Mouse (Mus musculus): ENCODE measurements around the gene Cdhr1.
A peak's percentile ranks its signal among the peaks of the same experiment; 100 is the strongest.
"Not testable (repeated sequence)": the region's sequence is repeated elsewhere in the genome, so short reads cannot be mapped to it uniquely, and the experiment has no call there.

Gene Cdhr1

GRCm38 (mm10) chr14:37097956-37098530, at the start of gene Cdhr1:
Cdhr1 (minus strand) TSS chr14:37098347.
- peak; percentile 22 to 25 for DNase-seq

DNA sequence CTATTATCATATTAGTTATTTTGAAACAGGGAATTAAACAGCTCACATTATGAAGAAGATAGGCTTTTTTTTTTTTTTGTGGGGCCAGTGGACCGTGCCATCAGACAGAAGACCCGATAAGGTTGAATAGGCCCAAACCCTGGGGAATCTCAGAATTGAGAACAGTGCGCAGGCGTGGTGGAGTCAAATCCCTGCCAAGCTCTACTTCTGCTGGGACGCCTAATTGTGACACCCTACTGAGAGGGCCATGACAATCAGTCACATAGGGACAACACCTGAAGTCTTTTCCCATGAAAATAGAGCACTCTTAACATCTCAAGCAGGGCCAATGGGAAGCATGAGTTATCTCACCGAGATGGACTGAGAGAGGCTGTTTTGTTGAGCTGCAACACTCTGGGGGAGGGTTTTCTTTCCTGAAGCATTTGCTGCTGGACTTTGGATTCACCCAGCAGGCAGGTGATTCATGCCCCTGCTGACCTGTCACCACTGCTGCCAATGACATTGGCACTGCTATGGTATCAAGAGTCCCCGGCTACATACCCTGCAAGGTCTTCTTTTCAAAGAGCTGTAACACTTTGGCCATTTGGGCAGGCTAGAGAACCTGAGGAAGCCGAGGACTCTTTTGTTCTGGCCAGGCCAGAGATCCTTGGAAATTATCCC, 41.0 kb upstream of the Cdhr1 start:
- DNase-seq, result no peak

DNA sequence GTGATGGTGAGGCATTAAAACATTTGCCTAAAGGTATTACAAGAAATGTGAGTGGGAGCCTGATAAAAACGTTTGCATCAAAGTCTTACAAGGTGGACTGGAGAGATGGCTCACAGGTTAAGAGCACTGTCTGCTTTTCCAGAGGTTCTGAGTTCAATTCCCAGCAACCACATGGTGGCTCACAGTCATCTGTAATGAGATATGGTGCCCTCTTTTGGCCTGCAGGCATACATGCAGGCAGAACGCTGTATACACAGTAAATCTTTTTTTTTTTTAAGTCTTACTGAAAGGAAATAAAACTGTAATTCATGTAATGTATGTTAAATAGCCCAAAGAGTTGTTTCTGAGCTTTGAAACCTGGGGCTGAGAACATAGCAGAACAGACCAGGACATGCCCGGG, 39.4 kb upstream of the Cdhr1 start:
- DNase-seq, result not testable (repeated sequence)

DNA sequence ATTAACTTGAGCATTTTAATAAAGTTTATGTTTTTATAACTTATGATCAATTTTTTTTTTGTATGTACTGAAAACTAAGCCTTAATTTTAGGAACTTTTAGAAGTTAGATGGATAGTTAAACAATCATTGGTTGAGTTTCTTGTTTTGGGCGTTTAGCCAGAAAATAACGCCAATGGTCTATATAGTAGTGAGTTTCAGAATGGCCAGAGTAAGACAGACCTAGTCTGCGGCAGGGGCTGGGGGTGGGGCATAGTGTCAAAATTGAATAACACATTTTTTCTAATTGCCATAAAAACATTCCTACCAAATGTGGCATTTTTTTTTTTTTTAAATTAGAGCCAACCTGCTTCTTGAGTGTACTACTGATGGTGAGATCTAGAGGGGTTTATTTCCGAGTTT, 38.0 kb upstream of the Cdhr1 start:
- DNase-seq, result peak; percentile 19 to 20

DNA sequence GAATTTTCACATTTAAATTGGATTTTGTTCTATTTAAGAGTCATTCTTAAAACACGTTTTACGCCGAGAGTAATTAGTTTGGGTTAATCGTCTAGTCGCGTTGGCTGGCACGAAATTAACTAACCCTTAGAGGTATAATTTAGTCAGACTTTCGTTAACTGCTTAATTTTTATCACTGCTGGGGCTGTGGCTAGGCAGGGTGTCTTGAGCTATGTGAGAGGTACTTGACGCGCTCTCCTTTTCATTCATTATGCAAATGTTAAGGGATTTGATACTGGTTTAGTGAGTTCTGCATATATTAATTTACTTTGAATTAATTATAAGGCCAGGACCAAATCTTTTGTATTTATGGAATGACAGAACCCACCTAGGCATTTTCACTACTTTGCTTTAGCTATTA, 37.5 kb upstream of the Cdhr1 start:
- no peak for DNase-seq

- DNase-seq, result peak; percentile 97 to 98
These were observed 37.0 kb upstream of the Cdhr1 start, which contains the start of gene Ghitm for GRCm38 (mm10) chr14:37135127-37135593. Ghitm (minus strand) TSS chr14:37135272.

- DNase-seq, result no peak
These were observed 36.4 kb upstream of the Cdhr1 start for GRCm38 (mm10) chr14:37134304-37135126.

- peak; percentile 56 to 69 for DNase-seq
These were observed 29.5 kb upstream of the Cdhr1 start for GRCm38 (mm10) chr14:37127652-37128051.

GRCm38 (mm10) chr14:37119233-37119632, 21.1 kb upstream of the Cdhr1 start:
- no peak for DNase-seq

DNA sequence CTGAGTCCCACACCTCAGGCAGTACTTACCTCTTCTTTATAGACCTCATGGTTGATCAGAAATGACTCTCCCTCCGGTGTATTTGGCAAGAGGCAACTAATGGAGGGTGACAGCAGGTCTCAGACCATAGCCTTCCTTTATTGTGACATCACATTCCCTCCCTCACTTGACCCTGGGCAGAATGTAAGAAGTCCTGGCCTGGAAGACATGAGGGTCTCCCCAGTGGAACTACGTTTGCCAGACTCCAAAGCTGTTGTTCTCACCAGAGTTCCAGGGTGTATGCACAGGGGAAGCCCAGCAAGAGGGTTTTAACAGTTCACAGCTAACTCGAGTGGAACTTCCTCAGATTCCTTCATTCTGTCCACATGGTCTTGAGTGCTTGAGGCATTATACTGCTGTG, 15.8 kb upstream of the Cdhr1 start, which contains the start of gene 2610528A11Rik:
TSS of gene 2610528A11Rik (minus strand) at position 101 of the 400 bp plus-strand sequence.
- no peak for DNase-seq

GRCm38 (mm10) chr14:37112931-37113330, 14.8 kb upstream of the Cdhr1 start:
- peak in 1 of 2 experiments; percentile 17 for DNase-seq

DNA sequence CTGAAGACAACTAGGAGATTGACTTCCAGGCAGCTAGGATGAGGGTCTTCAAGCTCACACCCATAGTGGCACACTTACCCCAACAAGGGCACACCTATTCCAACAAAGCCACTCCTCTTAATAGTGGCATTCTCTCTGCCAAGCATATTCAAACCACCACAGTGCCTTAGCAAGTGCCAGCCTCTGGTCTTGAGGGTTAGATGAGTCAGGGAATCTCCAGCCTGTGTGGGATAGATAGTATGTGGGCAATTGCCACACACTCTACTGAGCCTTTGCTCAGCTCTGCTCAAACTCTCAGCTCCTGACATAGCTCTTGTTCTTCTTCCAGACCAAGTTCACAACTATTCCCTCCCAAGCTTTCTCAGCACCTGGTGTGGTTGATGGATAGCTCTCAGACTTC, 13.2 kb upstream of the Cdhr1 start:
- no peak for DNase-seq

DNA sequence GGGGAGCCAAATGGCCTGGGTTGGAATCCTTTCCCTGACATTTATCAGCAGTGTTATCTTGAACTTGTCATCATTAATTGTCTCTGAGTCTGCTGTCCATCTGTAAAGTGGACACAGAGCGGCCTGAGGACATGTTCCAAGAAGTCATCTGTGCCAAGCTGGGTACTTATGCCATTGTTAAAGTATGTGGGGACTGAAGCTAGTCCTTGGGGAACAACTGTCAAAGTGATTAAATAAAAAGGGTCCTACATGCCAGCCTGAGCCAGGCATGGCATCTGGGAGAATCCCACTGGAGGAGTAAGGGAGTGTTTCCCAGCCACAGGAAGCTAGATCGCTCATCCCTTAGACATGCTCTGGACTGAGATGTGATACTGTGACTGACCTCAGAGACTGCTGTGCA, 12.3 kb upstream of the Cdhr1 start:
- DNase-seq, result no peak

DNA sequence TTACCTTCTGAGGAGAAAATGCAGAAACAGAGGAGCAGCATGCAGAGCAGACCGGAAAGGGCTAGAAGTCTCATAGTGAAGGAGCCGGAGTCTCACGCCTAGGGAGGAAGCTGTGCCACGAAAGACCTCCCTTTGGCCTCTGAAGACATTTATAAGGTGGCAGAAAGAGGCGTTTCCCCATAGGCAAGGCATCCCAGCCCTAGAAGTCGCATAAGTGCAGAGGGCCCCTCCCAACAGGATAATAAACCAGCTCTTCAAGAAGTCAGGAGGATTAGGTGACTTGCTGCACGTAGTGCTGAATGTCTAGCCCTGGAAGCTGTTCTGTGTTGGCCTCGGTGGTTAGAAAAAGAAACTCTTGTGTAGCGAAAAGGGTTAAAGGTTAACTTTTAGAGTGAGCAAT, 11.8 kb upstream of the Cdhr1 start:
- DNase-seq, result no peak

DNA sequence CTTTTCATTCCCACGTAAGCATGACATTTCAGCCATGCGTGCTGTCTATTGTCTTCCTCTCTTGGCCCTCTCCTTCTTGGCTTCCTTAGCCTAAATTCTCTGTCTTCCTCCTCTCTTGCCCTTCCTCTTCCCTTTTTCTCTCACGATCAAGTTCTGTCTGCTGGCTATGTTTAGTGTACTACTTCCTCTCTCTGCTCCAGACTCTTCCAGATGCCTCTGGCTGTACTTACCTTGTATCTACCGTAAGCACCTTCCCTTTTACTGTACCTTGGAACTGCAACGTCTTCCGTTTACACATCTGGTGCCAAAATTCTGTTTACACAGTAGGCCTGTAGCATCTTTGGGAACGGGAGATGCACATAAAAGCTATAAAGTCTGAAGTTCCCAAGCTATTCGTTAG, 11.3 kb upstream of the Cdhr1 start:
- DNase-seq, result no peak

GRCm38 (mm10) chr14:37105846-37106245, 7.7 kb upstream of the Cdhr1 start:
- DNase-seq, result no peak

GRCm38 (mm10) chr14:37104747-37105146, 6.6 kb upstream of the Cdhr1 start:
- DNase-seq, result peak in 1 of 2 experiments; percentile 26

DNA sequence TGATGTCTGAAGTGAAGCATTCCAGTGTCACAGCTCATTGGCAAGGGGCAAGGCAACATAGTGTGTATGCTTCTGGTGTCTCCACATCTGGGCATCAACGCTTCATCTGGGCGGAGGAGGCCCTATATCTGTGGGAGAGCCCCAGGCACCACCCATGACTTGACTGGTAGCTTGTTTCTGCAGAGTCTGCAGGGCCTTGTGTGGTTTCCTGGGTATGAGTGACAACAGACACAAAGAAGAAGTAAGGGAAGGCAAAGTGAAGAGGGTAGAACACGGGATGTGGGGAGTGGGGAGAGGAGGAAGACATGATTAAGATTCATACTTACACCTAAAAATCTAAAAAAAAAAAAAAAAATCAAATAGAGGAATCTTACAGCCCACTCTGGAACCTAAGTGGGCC, 4.3 kb upstream of the Cdhr1 start:
- DNase-seq, result no peak

DNA sequence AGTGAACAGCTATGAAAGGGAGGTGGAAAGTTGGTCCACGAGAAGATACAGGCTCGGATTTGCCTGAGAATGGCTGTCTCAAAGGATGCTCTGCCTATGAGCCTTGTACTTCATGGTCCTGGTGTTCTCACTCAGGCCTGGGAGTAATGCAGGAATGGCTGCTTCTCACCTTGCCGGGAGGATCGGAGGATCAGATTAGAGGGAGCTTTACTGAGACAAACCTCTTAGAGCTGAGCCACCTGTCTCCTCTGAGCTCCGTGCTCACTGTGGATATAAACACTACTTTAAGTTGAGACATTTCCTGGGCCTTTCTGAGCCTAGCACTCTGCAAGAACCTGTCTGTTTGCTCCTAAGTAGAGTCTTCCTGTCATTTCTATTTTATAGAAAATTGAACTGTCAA, 3.4 kb upstream of the Cdhr1 start:
- DNase-seq, result no peak

DNA sequence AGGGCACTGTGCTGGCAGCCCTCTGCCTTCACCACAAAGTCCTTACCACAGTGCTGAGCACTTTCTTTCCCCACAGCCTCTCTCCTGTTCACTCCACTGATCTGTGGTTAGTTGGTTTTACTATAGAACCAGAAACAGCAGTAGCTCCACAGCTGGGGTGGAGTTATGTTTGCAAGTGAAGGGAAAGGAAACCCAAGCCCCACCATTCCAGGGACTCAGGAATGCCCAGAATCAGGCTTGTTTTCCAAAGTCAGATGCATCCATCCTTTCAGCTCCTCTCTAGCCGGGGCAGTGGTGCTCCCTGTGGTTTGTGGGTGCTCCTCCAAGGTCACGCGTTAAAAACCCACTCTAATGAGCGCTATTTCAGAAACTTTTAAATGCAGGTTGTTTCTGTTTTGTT, 2.6 kb downstream of the Cdhr1 start:
- no peak for DNase-seq

GRCm38 (mm10) chr14:37094436-37094835, 3.7 kb downstream of the Cdhr1 start:
- DNase-seq, result peak; percentile 25

DNA sequence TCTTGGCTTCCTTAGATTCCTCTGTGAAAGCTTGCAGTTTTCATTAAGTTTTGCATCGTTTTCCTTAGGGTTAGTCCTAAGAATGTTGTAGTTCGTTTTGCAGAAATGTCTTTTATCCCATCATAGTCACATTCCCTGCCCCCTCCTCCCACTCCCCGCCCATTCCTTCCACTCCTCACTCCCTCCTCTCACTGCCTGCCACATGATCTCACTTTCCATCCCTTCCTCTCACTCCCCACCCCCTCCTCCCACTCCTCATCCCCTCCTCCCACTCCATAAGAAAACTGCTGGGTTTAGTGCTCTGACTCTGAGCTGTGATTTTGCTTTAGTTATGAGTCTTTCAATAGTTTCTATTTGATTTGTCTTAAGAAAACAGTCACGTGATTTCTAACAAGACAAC, 14.4 kb downstream of the Cdhr1 start:
- DNase-seq, result no peak

GRCm38 (mm10) chr14:37080724-37081123, 17.4 kb downstream of the Cdhr1 start:
- no peak for DNase-seq

GRCm38 (mm10) chr14:37068516-37068915, 29.6 kb downstream of the Cdhr1 start:
- DNase-seq, result no peak
